Mouse (Mus musculus) heart, embryonic 14.5 days (tissue): ENCODE measurements around the gene Psen1. TPM values are rescaled to one million over a fixed set of nuclear protein-coding genes. Genes with fewer than 3 reads are reported as not detected.
A peak's percentile ranks its signal among the peaks of the same experiment; 100 is the strongest.

Experiments used
- ATAC-seq: fragments of 200-750 bp; cut with Nextera tagmentation; 2 replicates; pipeline ENCODE4 v1.8.0; 2017; ENCODE audit warnings: low read depth, moderate TSS enrichment; ENCODE audit not compliant: insufficient number of reproducible peaks, insufficient read depth, low FRiP score
- H3K27ac ChIP-seq, 2 experiments: fragments of 200-500 bp in 1 of 2; fragments of 300-500 bp in 1 of 2; sonication (generic) in 1 of 2; replicated peaks in 1 of 2; 2 replicates each; pipeline ENCODE4 v1.5.1; 2012 to 2014; ENCODE audit warnings: low read depth in 2 of 2, low read length in 2 of 2, control low read depth in 1 of 2, mild to moderate bottlenecking in 1 of 2, mixed read lengths in 1 of 2; ENCODE audit not compliant: control insufficient read depth in 1 of 2, insufficient read depth in 1 of 2
- H3K27me3 ChIP-seq: fragments of 300-500 bp; sonication (generic); 2 replicates; pipeline ENCODE4 v1.6.1; 2014; ENCODE audit warnings: mild to moderate bottlenecking, low read length, control low read depth; ENCODE audit not compliant: control insufficient read depth, insufficient read depth
- H3K36me3 ChIP-seq: fragments of 300-500 bp; sonication (generic); 2 replicates; pipeline ENCODE4 v1.6.1; 2014; ENCODE audit warnings: mild to moderate bottlenecking, control low read depth, low read length, mixed read lengths; ENCODE audit not compliant: control insufficient read depth, insufficient read depth
- H3K4me1 ChIP-seq, 2 experiments: fragments of 200-500 bp in 1 of 2; fragments of 300-500 bp in 1 of 2; sonication (generic) in 1 of 2; 2 replicates each; pipeline ENCODE4 v1.6.1; 2012 to 2014; ENCODE audit warnings: low read length in 2 of 2, control low read depth in 1 of 2, mixed read lengths in 1 of 2; ENCODE audit not compliant: control insufficient read depth in 2 of 2, insufficient read depth in 2 of 2
- H3K4me2 ChIP-seq: fragments of 300-500 bp; sonication (generic); 2 replicates; pipeline ENCODE4 v1.6.1; 2014; ENCODE audit warnings: mild to moderate bottlenecking, low read length
- H3K4me3 ChIP-seq, 2 experiments: fragments of 200-500 bp in 1 of 2; fragments of 300-500 bp in 1 of 2; sonication (generic) in 1 of 2; 2 replicates each; pipeline ENCODE4 v1.5.1; 2012 to 2014; ENCODE audit warnings: low read length in 2 of 2, mild to moderate bottlenecking in 2 of 2, control low read depth in 1 of 2, low read depth in 1 of 2, moderate library complexity in 1 of 2; ENCODE audit not compliant: control insufficient read depth in 1 of 2, insufficient read depth in 1 of 2
- H3K9ac ChIP-seq: fragments of 300-500 bp; sonication (generic); 2 replicates; pipeline ENCODE4 v1.6.1; 2014; ENCODE audit warnings: mild to moderate bottlenecking, low read length
- H3K9me3 ChIP-seq: fragments of 300-500 bp; sonication (generic); 2 replicates; pipeline ENCODE4 v1.6.1; 2016; ENCODE audit warnings: low read length, control low read depth; ENCODE audit not compliant: control insufficient read depth
- WGBS: fragments of 180-500 bp; shearing (Covaris S2); extraction: QIAGEN DNeasy Blood & Tissue Kit; methylation state at CpG from one replicate; pipeline ENCODE4 v1.1.7; 2014; 5-methylcytosine and 5-hydroxymethylcytosine counted together
- polyA plus RNA-seq: library from polyadenylated mRNA; unstranded; fragments of >200 nt; fragmentation: Nextera tagmentation; extraction: Ambion mirVana; gene quantifications from 2 replicates; pipeline ENCODE4 v1.2.1, GENCODE M21; 2014

Gene Psen1
- polyA plus RNA-seq, 1 experiment from 2014 or later = 50.8 TPM

DNA sequence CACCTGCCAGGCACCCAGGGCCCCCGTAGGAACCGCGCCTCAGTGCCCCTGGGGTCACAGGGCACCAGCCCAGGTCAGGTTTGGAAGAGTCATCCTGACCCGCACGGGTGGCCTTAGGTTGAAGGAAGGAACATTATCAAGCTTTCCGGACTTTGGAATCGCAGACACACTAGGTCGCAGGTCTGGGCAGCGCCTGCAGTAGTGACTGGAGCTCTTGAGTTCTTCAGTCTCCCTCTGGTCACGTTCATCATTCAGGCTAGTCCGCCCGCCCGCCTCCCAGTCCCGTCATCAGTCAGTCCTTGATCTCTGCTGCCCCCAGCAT, 76.1 kb downstream of the Psen1 start:
- Histone ChIP-seq H3K36me3 (no peaks in the 10 kb centered on the region), H3K4me3 (peak overlapping the region; percentile 37 to 44), H3K9ac (peak overlapping the region; percentile 69), H3K4me1 (peaks cover 10 to 15% of the 10 kb centered on the region in 2 experiments), H3K27ac (no peak overlapping the region), H3K4me2 (peak overlapping the region; percentile 91), H3K9me3 (no peaks in the 10 kb centered on the region), H3K27me3 (0 out of 2 replicates have a peak, but pooled peaks cover 9% of the 10 kb centered on the region)
- ATAC-seq = no peak
- WGBS = 1% methylated on average over 14 of the region's 14 CpGs

DNA sequence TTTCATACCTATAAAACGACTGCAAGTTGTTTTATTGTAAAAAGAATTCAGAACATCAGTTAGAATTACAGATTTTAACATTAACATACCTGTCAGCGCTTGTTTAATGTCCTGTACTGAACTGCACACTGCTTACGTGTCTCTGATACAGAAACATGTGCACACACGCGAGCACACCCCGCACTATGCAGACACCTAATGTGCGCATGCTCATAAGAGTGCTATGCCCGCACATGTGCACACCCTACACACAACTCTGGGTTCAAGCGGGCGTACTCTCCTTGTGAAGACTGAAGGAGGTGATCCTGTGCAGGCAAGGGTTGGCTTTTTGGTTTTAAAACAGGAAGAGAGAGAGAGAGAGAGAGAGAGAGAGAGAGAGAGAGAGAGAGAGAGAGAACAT, 76.6 kb downstream of the Psen1 start:
- H3K9me3 ChIP-seq = no peaks in the 10 kb centered on the region
- no peak overlapping the region for H3K27ac ChIP-seq
- no peaks in the 10 kb centered on the region for H3K36me3 ChIP-seq
- no peak for ATAC-seq
- H3K4me2 ChIP-seq = peak overlapping the region; percentile 91
- H3K27me3 ChIP-seq = 0 out of 2 replicates have a peak, but pooled peaks cover 9% of the 10 kb centered on the region
- H3K4me1 ChIP-seq = peaks cover 10 to 15% of the 10 kb centered on the region in 2 experiments
- no peak overlapping the region for H3K9ac ChIP-seq
- WGBS = 71% methylated on average over 10 of the region's 10 CpGs
- H3K4me3 ChIP-seq = no peak overlapping the region

- no peak overlapping the region for H3K4me2 ChIP-seq
- no peak overlapping the region for H3K9ac ChIP-seq
- H3K27ac ChIP-seq = no peak overlapping the region
- WGBS = 68% methylated on average over 13 of the region's 13 CpGs
- no peak for ATAC-seq
- H3K36me3 ChIP-seq = no peaks in the 10 kb centered on the region
- no peak overlapping the region for H3K4me3 ChIP-seq
- 0 out of 2 replicates have a peak, but pooled peaks cover 9% of the 10 kb centered on the region for H3K27me3 ChIP-seq
- peaks cover 14 to 25% of the 10 kb centered on the region in 2 experiments for H3K4me1 ChIP-seq
- H3K9me3 ChIP-seq = no peaks in the 10 kb centered on the region
Measured at GRCm38 (mm10) chr12:83765965-83766603, 78.1 kb downstream of the Psen1 start.

- Histone ChIP-seq H3K4me2 (no peak overlapping the region), H3K36me3 (no peaks in the 10 kb centered on the region), H3K9me3 (no peaks in the 10 kb centered on the region), H3K4me3 (no peak overlapping the region), H3K27ac (no peak overlapping the region), H3K4me1 (peaks cover 14 to 25% of the 10 kb centered on the region in 2 experiments), H3K27me3 (0 out of 2 replicates have a peak, but pooled peaks cover 9% of the 10 kb centered on the region), H3K9ac (no peak overlapping the region)
- ATAC-seq = no peak
- 76% methylated on average over 9 of the region's 9 CpGs for WGBS
Measured at GRCm38 (mm10) chr12:83767833-83768232, 79.9 kb downstream of the Psen1 start.

DNA sequence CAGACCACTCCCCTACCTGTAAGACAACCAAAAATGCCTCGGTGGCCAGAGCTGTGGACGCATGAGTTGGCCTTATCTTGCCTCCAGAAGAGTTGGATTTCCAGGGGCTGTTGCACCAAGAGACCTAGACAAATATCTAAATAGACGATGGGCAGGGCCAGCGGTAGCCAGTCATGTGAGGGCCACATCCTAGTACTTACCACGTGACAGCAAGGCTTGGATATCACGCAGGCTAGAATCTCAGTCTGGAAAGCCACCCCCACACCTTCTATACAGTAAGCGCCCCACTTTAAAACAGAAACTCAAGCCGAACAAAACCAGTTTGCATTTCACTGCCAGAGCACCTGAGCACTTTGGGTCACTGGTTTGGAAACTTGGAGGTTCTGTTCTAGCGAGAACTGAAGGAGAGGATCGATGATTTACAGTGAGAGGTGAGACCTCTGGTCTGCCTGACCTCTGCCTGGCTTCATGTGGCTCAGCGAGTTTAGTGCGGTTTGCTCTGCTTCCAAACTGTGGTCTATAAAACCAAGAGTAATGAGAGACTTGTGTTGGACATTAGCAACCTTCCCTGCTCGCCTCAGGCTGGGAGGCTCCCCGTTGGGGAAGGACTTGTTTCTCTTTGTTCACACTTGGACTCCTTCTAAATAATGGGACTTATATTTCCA, 80.4 kb downstream of the Psen1 start:
- H3K9me3 ChIP-seq = no peaks in the 10 kb centered on the region
- H3K4me2 ChIP-seq = no peak overlapping the region
- H3K36me3 ChIP-seq = no peaks in the 10 kb centered on the region
- 77% methylated on average over 14 of the region's 14 CpGs for WGBS
- H3K27ac ChIP-seq = no peak overlapping the region
- H3K4me3 ChIP-seq = no peak overlapping the region
- H3K9ac ChIP-seq = no peak overlapping the region
- peaks cover 10 to 20% of the 10 kb centered on the region in 2 experiments for H3K4me1 ChIP-seq
- 0 out of 2 replicates have a peak, but pooled peaks cover 9% of the 10 kb centered on the region for H3K27me3 ChIP-seq
- no peak for ATAC-seq

DNA sequence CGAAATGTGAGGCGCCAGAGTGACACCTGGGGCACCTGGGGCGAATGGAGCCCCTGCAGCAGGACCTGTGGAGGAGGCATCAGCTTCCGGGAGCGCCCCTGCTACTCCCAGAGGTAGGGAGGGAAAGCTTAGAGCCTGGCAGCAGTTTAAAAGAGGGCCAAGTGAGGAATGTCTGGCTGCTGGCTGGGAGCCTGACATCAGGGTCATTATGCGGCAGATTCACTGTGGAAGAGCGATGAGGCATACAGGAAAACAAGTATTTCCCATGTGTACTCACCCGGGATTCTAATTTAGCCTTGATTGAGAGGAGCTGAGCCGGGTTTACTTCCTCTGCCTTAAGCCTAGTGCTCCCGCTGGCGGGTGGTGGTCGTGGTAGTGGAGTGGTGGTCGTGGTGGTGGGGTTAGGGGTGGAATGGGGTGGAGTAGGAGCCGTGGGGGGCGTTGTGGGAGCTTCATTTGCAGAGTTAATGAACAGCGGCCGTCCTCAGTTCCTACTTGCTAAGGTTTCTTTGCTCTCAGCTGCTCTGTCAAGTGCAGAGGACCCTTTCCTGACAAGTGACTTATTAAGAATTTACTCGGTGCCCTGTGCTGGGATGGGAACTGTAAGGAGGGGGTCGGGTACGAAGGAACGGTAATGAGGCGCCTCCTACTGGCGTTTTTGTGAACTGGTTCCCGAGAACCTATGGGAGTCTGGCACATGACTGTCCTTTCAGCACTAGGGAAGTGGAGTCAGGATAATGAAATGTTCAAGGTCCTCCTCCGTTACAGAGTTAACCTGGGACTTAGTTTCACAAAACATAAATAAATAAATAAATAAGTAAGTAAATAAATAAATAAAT, 82.7 kb downstream of the Psen1 start:
- Histone ChIP-seq H3K27ac (no peak overlapping the region), H3K36me3 (no peaks in the 10 kb centered on the region), H3K4me2 (peak overlapping the region; percentile 61), H3K4me3 (peak overlapping the region in 1 of 2 experiments; percentile 1; a peak in 2 of 4 replicates), H3K9ac (no peak overlapping the region), H3K27me3 (0 out of 2 replicates have a peak, but pooled peaks cover 4% of the 10 kb centered on the region), H3K4me1 (peaks cover 3 to 10% of the 10 kb centered on the region in 2 experiments; a peak in 3 of 4 replicates), H3K9me3 (no peaks in the 10 kb centered on the region)
- peak; percentile 36; the same call in 1 of the 2 replicates for ATAC-seq
- 6% methylated on average over 25 of the region's 25 CpGs for WGBS

DNA sequence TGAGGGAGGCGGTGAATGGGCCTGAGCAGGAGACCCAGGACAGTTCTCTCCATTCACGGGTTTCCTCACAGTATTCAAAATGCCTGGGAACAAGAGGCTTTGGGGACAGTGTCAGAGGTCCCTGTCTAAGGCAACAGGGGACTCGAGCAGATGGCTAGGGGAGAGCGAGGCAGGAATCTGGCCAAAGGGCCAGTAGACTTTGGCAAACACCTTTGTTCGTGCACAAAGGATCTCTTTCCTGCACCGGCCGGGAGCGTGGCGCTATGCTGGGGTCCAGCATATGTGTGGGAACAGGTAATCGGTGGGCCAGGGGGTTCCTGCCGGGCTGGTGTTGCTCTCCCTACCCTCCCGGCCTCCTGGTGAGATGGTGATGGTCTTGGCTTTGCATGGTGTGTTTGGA, 87.7 kb downstream of the Psen1 start:
- no peak overlapping the region for H3K9ac ChIP-seq
- ATAC-seq = no peak
- 75% methylated on average over 12 of the region's 12 CpGs for WGBS
- no peaks in the 10 kb centered on the region for H3K27me3 ChIP-seq
- no peaks in the 10 kb centered on the region for H3K36me3 ChIP-seq
- no peak overlapping the region for H3K27ac ChIP-seq
- H3K4me3 ChIP-seq = no peak overlapping the region
- H3K4me1 ChIP-seq = peaks cover 2% of the 10 kb centered on the region in 2 experiments; a peak in 3 of 4 replicates
- H3K9me3 ChIP-seq = no peaks in the 10 kb centered on the region
- H3K4me2 ChIP-seq = no peak overlapping the region
